Mouse (Mus musculus): ENCODE data around the gene Gsc2. TPM values are rescaled to one million over a fixed set of nuclear protein-coding genes. Genes with fewer than 3 reads are reported as not detected.

Gsc2 gene
- polyA plus RNA-seq, 1 experiment from 2014 or later = not detected

- H3K27ac ChIP-seq = no peak overlapping the region
- WGBS = 85% methylated on average over 6 of the region's 6 CpGs
- ATAC-seq (ENCODE audit: insufficient number of reproducible peaks, insufficient read depth, low FRiP score, low TSS enrichment, low read depth) = no peak
These were observed 25.0 kb downstream of the Gsc2 start for GRCm38 (mm10) chr16:17889689-17890341.

GRCm38 (mm10) chr16:17884116-17884515 lies 30.7 kb downstream of the Gsc2 start:
- H3K9me3 ChIP-seq = no peaks in the 10 kb centered on the region
- H3K9ac ChIP-seq (replicated peaks) = no peak overlapping the region
- peaks cover 43% of the 10 kb centered on the region for H3K36me3 ChIP-seq
- 83% methylated on average over 6 of the region's 6 CpGs for WGBS
- no peak for ATAC-seq (ENCODE audit: insufficient number of reproducible peaks, insufficient read depth, low FRiP score, low TSS enrichment, low read depth)
- no peak overlapping the region for H3K4me3 ChIP-seq (replicated peaks)
- no peaks in the 10 kb centered on the region for H3K27me3 ChIP-seq
- no peak overlapping the region for H3K27ac ChIP-seq
- H3K4me2 ChIP-seq = no peak overlapping the region
- H3K4me1 ChIP-seq (replicated peaks) = peaks cover 9% of the 10 kb centered on the region; the same call in 1 of the 2 replicates

More at GRCm38 (mm10) chr16:17889689-17890341, 25.0 kb downstream of the Gsc2 start:
- H3K4me3 ChIP-seq (replicated peaks) = peak overlapping the region; percentile 95
- peaks cover 26% of the 10 kb centered on the region for H3K4me1 ChIP-seq (replicated peaks)
- H3K27me3 ChIP-seq = no peaks in the 10 kb centered on the region
- H3K9me3 ChIP-seq = no peaks in the 10 kb centered on the region
- H3K4me2 ChIP-seq = peak overlapping the region; percentile 93
- H3K36me3 ChIP-seq = peaks cover 9% of the 10 kb centered on the region; the same call in 1 of the 2 replicates
- peak overlapping the region; percentile 98 for H3K9ac ChIP-seq (replicated peaks)

- no peaks in the 10 kb centered on the region for H3K27me3 ChIP-seq
- H3K27ac ChIP-seq = no peak overlapping the region
- H3K9me3 ChIP-seq = peaks cover 3% of the 10 kb centered on the region; the same call in 1 of the 2 replicates
- no peak overlapping the region for H3K4me2 ChIP-seq
- no peak overlapping the region for H3K4me3 ChIP-seq (replicated peaks)
- H3K4me1 ChIP-seq (replicated peaks) = peaks cover 9% of the 10 kb centered on the region; the same call in 1 of the 2 replicates
- no peak for ATAC-seq (ENCODE audit: insufficient number of reproducible peaks, insufficient read depth, low FRiP score, low TSS enrichment, low read depth)
- peaks cover 59% of the 10 kb centered on the region for H3K36me3 ChIP-seq
- no peak overlapping the region for H3K9ac ChIP-seq (replicated peaks)
These were observed 32.7 kb downstream of the Gsc2 start for GRCm38 (mm10) chr16:17882196-17882595.

GRCm38 (mm10) chr16:17879571-17879970 lies 35.3 kb downstream of the Gsc2 start:
- ATAC-seq (ENCODE audit: insufficient number of reproducible peaks, insufficient read depth, low FRiP score, low TSS enrichment, low read depth) = no peak
- Histone ChIP-seq H3K4me1 (replicated peaks) (peaks cover 4% of the 10 kb centered on the region; the same call in 1 of the 2 replicates), H3K27ac (no peak overlapping the region), H3K27me3 (no peaks in the 10 kb centered on the region), H3K36me3 (peaks cover 56% of the 10 kb centered on the region), H3K4me2 (no peak overlapping the region), H3K9me3 (peaks cover 3% of the 10 kb centered on the region; the same call in 1 of the 2 replicates), H3K9ac (replicated peaks) (no peak overlapping the region), H3K4me3 (replicated peaks) (no peak overlapping the region)
- WGBS = 95% methylated on average over 4 of the region's 4 CpGs

- 96% methylated on average over 1 of the region's 1 CpGs for WGBS
- no peak overlapping the region for H3K9ac ChIP-seq (replicated peaks)
- no peak overlapping the region for H3K4me3 ChIP-seq (replicated peaks)
- no peaks in the 10 kb centered on the region for H3K27me3 ChIP-seq
- ATAC-seq (ENCODE audit: insufficient number of reproducible peaks, insufficient read depth, low FRiP score, low TSS enrichment, low read depth) = no peak
- no peak overlapping the region for H3K4me2 ChIP-seq
- H3K9me3 ChIP-seq = peaks cover 3% of the 10 kb centered on the region; the same call in 1 of the 2 replicates
- H3K27ac ChIP-seq = no peak overlapping the region
- H3K4me1 ChIP-seq (replicated peaks) = no peaks in the 10 kb centered on the region
- H3K36me3 ChIP-seq = peaks cover 53% of the 10 kb centered on the region
These were observed 38.8 kb downstream of the Gsc2 start for GRCm38 (mm10) chr16:17876096-17876495.

DNA sequence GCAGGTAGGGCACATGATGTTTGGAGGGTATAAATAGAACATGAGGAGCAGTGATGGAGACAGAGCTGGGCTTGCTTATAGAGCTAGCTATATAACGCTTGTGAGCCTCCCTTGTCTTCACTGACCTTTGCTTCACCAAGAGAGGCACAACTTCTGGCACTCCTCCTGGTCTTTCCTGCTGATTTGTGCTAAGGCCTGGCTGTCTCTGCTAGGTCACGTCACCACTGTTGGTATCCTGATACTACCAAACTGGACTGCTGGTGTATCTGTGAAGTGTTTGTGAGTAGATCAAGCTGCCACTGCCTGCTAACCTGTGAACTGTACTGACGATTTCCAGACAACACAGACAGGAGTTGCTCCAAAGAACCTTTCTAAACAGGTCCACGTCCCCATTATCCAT lies 39.7 kb downstream of the Gsc2 start:
- Histone ChIP-seq H3K9me3 (peaks cover 3% of the 10 kb centered on the region; the same call in 1 of the 2 replicates), H3K27me3 (no peaks in the 10 kb centered on the region), H3K4me1 (replicated peaks) (no peaks in the 10 kb centered on the region), H3K4me3 (replicated peaks) (no peak overlapping the region), H3K4me2 (no peak overlapping the region), H3K9ac (replicated peaks) (no peak overlapping the region), H3K27ac (no peak overlapping the region), H3K36me3 (peaks cover 60% of the 10 kb centered on the region)
- 80% methylated on average over 4 of the region's 4 CpGs for WGBS
- ATAC-seq (ENCODE audit: insufficient number of reproducible peaks, insufficient read depth, low FRiP score, low TSS enrichment, low read depth) = no peak

DNA sequence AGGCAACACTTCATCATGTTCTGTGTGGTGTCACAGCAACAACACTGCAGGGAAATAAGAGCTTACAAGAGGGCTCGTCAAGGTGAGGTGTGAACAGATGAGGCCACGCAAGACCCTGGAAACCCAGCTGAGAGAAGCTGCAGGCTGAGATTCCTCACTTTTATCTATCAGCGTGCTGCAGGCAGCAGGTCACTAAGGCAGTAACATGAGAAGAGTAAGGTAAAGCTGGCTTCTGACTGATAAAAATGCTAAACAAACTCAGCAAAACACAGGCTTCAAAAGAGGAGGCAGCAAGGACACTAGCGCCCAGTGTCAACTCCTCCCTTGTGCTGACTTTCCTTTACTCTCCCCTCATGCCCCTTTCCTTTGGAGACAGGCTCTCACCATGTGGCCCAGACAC lies 41.9 kb downstream of the Gsc2 start:
- Histone ChIP-seq H3K9ac (replicated peaks) (no peak overlapping the region), H3K4me3 (replicated peaks) (no peak overlapping the region), H3K4me1 (replicated peaks) (no peaks in the 10 kb centered on the region), H3K36me3 (peaks cover 65% of the 10 kb centered on the region), H3K4me2 (no peak overlapping the region), H3K27me3 (no peaks in the 10 kb centered on the region), H3K9me3 (no peaks in the 10 kb centered on the region), H3K27ac (no peak overlapping the region)
- ATAC-seq (ENCODE audit: insufficient number of reproducible peaks, insufficient read depth, low FRiP score, low TSS enrichment, low read depth) = no peak
- WGBS = 49% methylated on average over 4 of the region's 4 CpGs

DNA sequence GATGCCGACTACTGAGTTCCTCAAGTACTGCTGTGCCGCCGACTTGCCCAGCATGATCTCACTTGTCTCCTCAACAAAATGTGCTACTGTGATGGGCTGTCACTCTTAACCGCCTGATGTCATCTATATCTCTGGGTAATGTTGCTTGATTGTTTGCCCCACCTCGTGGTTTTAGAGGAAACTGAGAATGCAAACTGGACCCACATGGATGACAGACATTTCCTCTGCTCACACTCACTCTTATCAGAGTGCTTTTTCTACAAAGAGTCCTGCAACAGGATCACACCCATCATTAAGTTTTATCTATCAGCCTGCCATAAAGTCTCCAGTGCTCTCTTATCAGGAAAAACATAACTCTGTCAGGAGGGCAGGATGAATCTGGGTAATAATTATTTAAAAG lies 43.6 kb downstream of the Gsc2 start:
- no peaks in the 10 kb centered on the region for H3K9me3 ChIP-seq
- H3K27ac ChIP-seq = no peak overlapping the region
- H3K27me3 ChIP-seq = no peaks in the 10 kb centered on the region
- 89% methylated on average over 5 of the region's 5 CpGs for WGBS
- H3K4me2 ChIP-seq = no peak overlapping the region
- peaks cover 59% of the 10 kb centered on the region for H3K36me3 ChIP-seq
- no peaks in the 10 kb centered on the region for H3K4me1 ChIP-seq (replicated peaks)
- H3K9ac ChIP-seq (replicated peaks) = no peak overlapping the region
- no peak overlapping the region for H3K4me3 ChIP-seq (replicated peaks)
- ATAC-seq (ENCODE audit: insufficient number of reproducible peaks, insufficient read depth, low FRiP score, low TSS enrichment, low read depth) = no peak

DNA sequence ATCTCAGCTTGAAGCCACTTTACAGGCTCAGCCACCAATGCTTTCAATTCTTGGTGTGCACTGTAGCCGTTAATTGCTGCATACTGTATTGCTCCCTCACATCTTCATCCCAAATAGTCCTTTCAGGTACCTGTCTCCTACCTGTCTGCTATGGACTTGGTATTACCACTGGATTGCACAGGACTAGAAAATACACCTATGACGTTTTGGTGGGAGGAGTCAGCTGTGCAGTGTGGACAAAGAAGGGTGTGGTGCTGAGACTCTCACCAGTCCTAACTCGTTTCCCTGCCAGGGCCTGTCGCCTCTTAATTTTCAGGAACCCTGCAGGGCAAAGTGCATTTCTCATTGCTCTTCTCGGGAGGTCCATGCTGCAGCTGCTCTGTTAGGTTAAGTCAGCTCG lies 49.1 kb downstream of the Gsc2 start:
- no peak for ATAC-seq (ENCODE audit: insufficient number of reproducible peaks, insufficient read depth, low FRiP score, low TSS enrichment, low read depth)
- peaks cover 57% of the 10 kb centered on the region for H3K36me3 ChIP-seq

DNA sequence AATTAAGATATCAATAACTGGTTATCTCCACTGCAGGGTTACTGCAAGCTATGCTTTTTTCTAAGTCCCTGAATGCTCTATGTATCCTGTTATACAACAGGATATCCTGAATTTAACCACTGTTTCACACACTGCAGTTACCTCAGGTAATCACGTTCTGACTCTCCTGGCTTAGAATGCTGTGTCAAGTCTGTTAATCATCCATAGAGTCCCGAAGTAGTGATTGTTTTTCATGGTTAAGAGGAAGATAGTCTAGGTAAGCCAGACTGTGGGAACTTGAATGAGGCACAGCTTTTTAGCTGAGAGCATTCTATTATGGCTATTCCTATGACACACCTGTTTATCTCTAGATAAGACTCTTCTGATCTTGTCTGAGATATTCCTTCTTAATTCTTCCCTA lies 49.6 kb downstream of the Gsc2 start:
- no peak overlapping the region for H3K27ac ChIP-seq
- H3K36me3 ChIP-seq = peaks cover 57% of the 10 kb centered on the region
- ATAC-seq (ENCODE audit: insufficient number of reproducible peaks, insufficient read depth, low FRiP score, low TSS enrichment, low read depth) = no peak
- H3K4me2 ChIP-seq = no peak overlapping the region
- H3K4me3 ChIP-seq (replicated peaks) = no peak overlapping the region
- WGBS = 88% methylated on average over 2 of the region's 2 CpGs
- H3K27me3 ChIP-seq = no peaks in the 10 kb centered on the region
- H3K4me1 ChIP-seq (replicated peaks) = no peaks in the 10 kb centered on the region
- no peak overlapping the region for H3K9ac ChIP-seq (replicated peaks)
- no peaks in the 10 kb centered on the region for H3K9me3 ChIP-seq

More for the DNA sequence above, 49.1 kb downstream of the Gsc2 start:
- no peaks in the 10 kb centered on the region for H3K27me3 ChIP-seq
- H3K4me1 ChIP-seq (replicated peaks) = no peaks in the 10 kb centered on the region
- no peak overlapping the region for H3K4me2 ChIP-seq
- WGBS = 54% methylated on average over 6 of the region's 6 CpGs
- no peak overlapping the region for H3K4me3 ChIP-seq (replicated peaks)
- no peak overlapping the region for H3K27ac ChIP-seq
- no peak overlapping the region for H3K9ac ChIP-seq (replicated peaks)
- H3K9me3 ChIP-seq = no peaks in the 10 kb centered on the region

Data from limb, embryonic 12.5 days (tissue).